Mouse (Mus musculus): ENCODE data around the gene Atp2b2.

Atp2b2 gene

GRCm38 (mm10) chr6:113861375-113861770 is 181.0 kb downstream of the Atp2b2 start:
- in situ Hi-C loops (cut with MboI; ENCODE audit: low sequenced_read_pairs), result no loop called here

- in situ Hi-C loops (cut with MboI; ENCODE audit: low sequenced_read_pairs), result no loop called here
These were observed 181.6 kb downstream of the Atp2b2 start for GRCm38 (mm10) chr6:113860735-113861374.

- in situ Hi-C loops (cut with MboI; ENCODE audit: low sequenced_read_pairs), result no loop called here
These were observed 182.2 kb downstream of the Atp2b2 start for GRCm38 (mm10) chr6:113860023-113860734.

GRCm38 (mm10) chr6:113858317-113858716 is 184.1 kb downstream of the Atp2b2 start:
- in situ Hi-C loops (cut with MboI; ENCODE audit: low sequenced_read_pairs), result no loop called here

- in situ Hi-C loops (cut with MboI; ENCODE audit: low sequenced_read_pairs), result no loop called here
These were observed 185.0 kb downstream of the Atp2b2 start for GRCm38 (mm10) chr6:113857310-113857873.

GRCm38 (mm10) chr6:113856790-113857189 is 185.6 kb downstream of the Atp2b2 start:
- in situ Hi-C loops (cut with MboI; ENCODE audit: low sequenced_read_pairs), result no loop called here

- in situ Hi-C loops (cut with MboI; ENCODE audit: low sequenced_read_pairs), result no loop called here
These were observed 186.2 kb downstream of the Atp2b2 start for GRCm38 (mm10) chr6:113856095-113856646.

GRCm38 (mm10) chr6:113855581-113855980 is 186.8 kb downstream of the Atp2b2 start:
- in situ Hi-C loops (cut with MboI; ENCODE audit: low sequenced_read_pairs), result no loop called here

- in situ Hi-C loops (cut with MboI; ENCODE audit: low sequenced_read_pairs), result no loop called here
These were observed 190.1 kb downstream of the Atp2b2 start for GRCm38 (mm10) chr6:113852318-113852717.

GRCm38 (mm10) chr6:113849819-113850218 is 192.6 kb downstream of the Atp2b2 start:
- in situ Hi-C loops (cut with MboI; ENCODE audit: low sequenced_read_pairs), result no loop called here

GRCm38 (mm10) chr6:113848655-113849054 is 193.8 kb downstream of the Atp2b2 start:
- in situ Hi-C loops (cut with MboI; ENCODE audit: low sequenced_read_pairs), result no loop called here

GRCm38 (mm10) chr6:113847092-113847491 is 195.3 kb downstream of the Atp2b2 start:
- in situ Hi-C loops (cut with MboI; ENCODE audit: low sequenced_read_pairs), result no loop called here

- in situ Hi-C loops (cut with MboI; ENCODE audit: low sequenced_read_pairs), result no loop called here
These were observed 199.2 kb downstream of the Atp2b2 start for GRCm38 (mm10) chr6:113843248-113843647.

GRCm38 (mm10) chr6:113838493-113838892 is 203.9 kb downstream of the Atp2b2 start:
- in situ Hi-C loops (cut with MboI; ENCODE audit: low sequenced_read_pairs), result no loop called here

GRCm38 (mm10) chr6:113837740-113838139 is 204.7 kb downstream of the Atp2b2 start:
- in situ Hi-C loops (cut with MboI; ENCODE audit: low sequenced_read_pairs), result no loop called here

GRCm38 (mm10) chr6:113836545-113836944 is 205.9 kb downstream of the Atp2b2 start:
- in situ Hi-C loops (cut with MboI; ENCODE audit: low sequenced_read_pairs), result no loop called here

GRCm38 (mm10) chr6:113830463-113830862 is 211.9 kb downstream of the Atp2b2 start:
- in situ Hi-C loops (cut with MboI; ENCODE audit: low sequenced_read_pairs), result no loop called here

- in situ Hi-C loops (cut with MboI; ENCODE audit: low sequenced_read_pairs), result no loop called here
These were observed 215.1 kb downstream of the Atp2b2 start for GRCm38 (mm10) chr6:113827309-113827708.

- in situ Hi-C loops (cut with MboI; ENCODE audit: low sequenced_read_pairs), result no loop called here
These were observed 220.0 kb downstream of the Atp2b2 start for GRCm38 (mm10) chr6:113822417-113822816.

- in situ Hi-C loops (cut with MboI; ENCODE audit: low sequenced_read_pairs), result no loop called here
These were observed 225.7 kb downstream of the Atp2b2 start for GRCm38 (mm10) chr6:113816690-113817089.

- in situ Hi-C loops (cut with MboI; ENCODE audit: low sequenced_read_pairs), result no loop called here
These were observed 231.0 kb downstream of the Atp2b2 start for GRCm38 (mm10) chr6:113811462-113811861.

GRCm38 (mm10) chr6:113810667-113811066 is 231.7 kb downstream of the Atp2b2 start:
- in situ Hi-C loops (cut with MboI; ENCODE audit: low sequenced_read_pairs), result no loop called here
